Mouse (Mus musculus) cerebellum, postnatal 36 days (tissue): ENCODE data around the gene Trim69.

Source experiments
- DNase-seq, 2 experiments: peaks; one replicate each; pipeline ENCODE4 v3.0.0; 2021 to 2022; ENCODE audit warnings: mixed read lengths in 2 of 2

Gene Trim69

GRCm38 (mm10) chr2:122160680-122161079 lies at the start of gene Trim69:
Trim69 (plus strand) TSS chr2:122160700.
- DNase-seq = peak; percentile 78 to 82

- no peak for DNase-seq
These were observed 43.6 kb upstream of the Trim69 start for GRCm38 (mm10) chr2:122116888-122117287.

DNA sequence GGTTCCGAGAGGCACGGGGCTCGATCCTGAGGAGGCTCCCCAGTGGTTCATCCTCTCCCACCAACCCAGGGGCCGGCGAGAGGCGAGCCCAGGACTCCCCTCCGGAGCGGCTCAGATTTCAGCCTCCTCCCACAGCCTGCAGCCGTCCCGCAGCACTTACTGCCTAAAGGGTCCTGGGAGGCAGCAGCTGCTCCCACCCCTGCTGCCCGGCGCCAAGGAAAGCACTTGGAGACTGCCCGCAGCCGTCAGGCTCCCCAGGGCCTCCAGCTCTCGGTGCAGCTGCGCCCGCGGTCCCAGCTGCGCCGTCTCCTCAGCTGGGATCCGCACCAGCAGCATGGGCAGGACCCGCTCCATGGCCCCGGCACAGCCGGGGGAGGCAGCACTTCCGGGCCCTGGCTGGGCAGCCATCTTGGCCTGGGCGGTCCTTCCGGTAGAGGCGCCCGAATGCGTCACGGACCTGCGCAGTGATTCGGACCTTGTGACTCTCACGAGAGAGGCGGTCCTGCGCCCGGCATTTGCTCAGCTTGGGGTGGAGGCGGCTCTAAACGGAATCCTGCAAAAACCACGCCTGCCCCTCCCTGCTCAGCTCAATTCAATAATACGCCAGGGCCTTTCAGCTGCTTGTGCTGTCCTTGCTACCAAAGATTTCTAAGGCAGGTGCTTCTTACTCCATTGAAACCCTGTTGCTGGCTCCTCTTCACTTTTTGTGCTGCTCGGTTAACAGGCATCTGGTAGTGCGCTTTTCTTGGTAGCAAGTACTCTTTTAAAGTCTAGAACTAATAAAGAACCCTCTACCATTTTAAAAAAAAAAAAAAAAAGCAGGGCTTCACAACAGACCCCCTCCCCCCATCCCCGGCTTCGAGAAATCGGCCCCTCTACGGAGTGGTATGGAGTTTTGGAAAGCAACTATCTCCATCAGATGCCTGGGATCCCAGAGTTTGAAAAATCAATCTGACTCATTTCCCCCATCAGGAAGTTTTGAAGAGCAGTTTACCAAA lies 42.2 kb upstream of the Trim69 start, which contains the start of gene Spg11:
Gene Spg11, minus strand, starts transcription at position 426 of the 998 bp plus-strand sequence.
- peak; percentile 97 for DNase-seq

- no peak for DNase-seq
These were observed 34.6 kb upstream of the Trim69 start for GRCm38 (mm10) chr2:122125680-122126572.

DNA sequence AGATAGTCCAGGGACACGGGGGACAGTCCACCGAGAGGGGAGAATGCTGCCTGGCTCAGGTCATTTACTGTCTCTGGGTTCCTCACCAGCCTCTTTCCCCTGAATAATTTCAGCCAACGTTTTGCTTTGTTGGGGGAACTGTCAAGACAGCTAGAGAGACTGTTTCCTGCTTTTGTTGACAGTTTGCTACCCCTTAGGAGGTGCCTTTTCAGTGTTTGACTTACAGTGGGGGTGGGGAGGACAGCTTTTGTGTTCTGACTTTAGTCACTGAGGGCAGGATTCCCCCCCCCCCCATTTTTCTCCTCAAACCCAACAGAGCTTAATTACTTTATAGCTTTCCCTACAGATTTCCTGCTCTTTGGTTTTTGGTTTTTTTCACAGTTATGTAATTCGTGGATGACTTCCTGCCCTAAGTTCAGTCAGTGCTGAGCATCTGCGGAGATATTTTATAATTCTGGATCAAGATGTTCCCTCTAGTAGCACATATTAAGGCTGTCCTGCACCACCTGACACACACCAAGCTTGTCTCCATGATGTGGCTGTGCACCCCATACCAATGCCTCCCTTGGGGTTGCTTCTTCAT lies 33.6 kb upstream of the Trim69 start:
- no peak for DNase-seq

- no peak for DNase-seq
These were observed 32.9 kb upstream of the Trim69 start for GRCm38 (mm10) chr2:122127635-122128034.

DNA sequence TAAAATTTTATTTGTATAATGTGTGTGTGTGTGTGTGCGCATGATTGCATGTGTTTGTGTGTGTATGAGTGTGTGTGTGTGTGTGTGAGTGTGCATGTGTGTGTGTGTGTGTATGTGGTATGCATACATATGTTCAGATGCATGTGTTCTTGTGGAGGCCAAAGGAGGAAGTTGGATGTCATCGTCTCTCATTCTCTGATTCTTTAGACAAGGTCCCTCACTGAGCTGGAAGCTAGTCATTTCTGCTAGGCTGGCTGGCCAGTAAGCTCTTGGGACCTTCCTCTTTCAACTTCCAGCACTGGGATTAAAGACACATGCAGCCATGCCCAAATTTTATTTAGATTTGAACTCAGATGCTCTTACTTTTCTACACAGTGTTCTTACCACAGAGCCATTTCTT lies 28.4 kb upstream of the Trim69 start:
- DNase-seq = no peak

GRCm38 (mm10) chr2:122132618-122133017 lies 27.9 kb upstream of the Trim69 start:
- no peak for DNase-seq

DNA sequence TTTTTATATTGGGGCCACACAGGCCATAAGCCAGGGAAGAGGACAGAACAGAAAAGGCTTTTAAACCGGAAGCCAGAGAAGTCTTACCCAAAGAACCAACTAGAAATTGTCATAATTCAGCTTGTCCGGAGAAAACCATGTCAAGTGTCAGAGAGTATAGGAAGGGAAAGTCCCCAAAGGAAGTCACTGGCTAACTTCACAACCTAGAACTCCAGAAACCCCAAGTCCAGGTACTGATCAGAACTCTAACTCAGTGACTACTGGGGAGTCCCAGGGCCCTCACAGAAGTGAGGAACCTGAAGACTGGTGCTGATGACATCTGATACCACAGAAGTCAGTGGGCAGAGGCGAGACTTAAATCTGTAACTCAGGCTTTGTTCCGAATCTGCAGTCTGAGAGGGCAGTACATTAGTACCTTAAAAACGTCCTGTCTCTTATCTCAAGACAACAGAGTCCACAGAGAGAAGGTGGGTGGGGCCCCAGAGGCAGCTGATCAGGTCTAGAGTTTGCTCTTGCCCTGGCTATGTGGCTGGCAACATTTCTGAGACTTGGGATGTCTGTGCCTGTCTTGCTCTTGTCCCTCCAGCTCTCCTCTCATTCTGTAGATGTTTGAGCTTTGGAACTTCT lies 22.5 kb upstream of the Trim69 start:
- DNase-seq = no peak

- no peak for DNase-seq
These were observed 19.7 kb upstream of the Trim69 start for GRCm38 (mm10) chr2:122140815-122141214.

DNA sequence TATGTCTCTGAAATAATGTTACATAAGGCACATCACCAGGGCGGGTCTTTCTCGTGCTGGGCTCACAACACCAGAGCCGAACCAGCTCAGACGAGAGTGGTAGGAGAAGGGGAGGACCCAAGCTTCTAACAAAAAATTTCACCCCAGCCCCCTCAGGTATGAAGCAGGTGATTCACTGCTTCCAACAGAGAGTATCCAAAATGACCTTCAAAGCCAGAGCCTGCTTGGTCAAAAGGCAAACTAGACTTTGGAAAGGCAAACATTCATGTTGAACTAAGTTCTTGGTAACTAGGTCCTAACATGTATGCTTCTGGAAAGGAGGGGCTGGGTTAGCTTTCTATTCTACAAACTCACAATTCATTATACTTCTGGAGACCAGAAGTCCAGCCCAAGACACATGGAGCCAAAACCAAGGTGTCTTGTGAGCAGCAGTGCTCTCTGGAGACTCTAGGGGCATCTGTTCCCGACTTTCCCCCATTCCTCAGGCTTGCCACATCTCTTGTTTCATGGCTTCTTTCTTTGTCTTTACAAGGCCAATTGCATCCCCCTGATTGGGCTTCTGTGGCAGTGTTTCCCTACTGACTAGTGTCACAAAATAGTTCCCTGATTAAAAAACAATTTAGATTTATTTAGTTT lies 19.1 kb upstream of the Trim69 start:
- no peak for DNase-seq

- DNase-seq = no peak
These were observed 17.4 kb upstream of the Trim69 start for GRCm38 (mm10) chr2:122143111-122143510.

DNA sequence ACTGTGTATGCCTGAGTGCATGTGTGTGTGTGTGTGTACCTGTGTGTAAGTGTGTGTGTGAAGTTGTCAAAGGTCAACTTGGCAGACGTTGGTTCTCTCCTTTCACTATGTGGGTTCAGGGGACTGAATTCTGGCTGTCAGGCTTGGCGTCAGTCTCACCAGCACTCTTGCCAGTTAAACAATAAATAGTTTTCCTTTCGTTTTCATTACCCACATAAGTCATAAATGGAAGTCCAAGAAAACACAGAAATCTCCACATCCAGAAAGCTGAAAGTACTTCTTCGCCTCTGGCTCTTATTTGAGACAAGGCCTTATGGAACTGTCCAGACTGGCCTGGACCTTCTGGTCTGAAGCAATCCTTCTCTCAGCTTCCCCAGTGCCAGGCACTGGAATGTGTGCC lies 14.7 kb upstream of the Trim69 start:
- DNase-seq = no peak

DNA sequence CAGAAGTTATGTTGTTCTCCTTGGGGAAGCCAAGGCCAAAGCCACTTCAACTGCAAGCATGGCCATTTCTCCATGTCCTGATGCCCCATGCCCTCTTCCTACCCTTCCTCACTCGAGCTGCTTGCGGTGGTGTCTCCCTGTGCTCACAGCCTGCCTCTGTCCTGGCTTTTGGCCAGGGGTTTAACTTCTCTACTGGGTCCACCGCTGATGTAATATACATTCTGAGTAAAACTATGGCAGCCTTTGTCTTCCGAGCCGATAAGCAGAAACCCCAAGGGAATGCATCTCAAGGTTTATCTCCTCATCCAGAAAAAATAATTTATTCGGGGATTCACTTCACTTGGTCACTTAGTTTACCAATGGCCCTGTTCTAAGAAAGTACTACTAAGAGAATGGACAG lies 13.8 kb upstream of the Trim69 start:
- DNase-seq = no peak

DNA sequence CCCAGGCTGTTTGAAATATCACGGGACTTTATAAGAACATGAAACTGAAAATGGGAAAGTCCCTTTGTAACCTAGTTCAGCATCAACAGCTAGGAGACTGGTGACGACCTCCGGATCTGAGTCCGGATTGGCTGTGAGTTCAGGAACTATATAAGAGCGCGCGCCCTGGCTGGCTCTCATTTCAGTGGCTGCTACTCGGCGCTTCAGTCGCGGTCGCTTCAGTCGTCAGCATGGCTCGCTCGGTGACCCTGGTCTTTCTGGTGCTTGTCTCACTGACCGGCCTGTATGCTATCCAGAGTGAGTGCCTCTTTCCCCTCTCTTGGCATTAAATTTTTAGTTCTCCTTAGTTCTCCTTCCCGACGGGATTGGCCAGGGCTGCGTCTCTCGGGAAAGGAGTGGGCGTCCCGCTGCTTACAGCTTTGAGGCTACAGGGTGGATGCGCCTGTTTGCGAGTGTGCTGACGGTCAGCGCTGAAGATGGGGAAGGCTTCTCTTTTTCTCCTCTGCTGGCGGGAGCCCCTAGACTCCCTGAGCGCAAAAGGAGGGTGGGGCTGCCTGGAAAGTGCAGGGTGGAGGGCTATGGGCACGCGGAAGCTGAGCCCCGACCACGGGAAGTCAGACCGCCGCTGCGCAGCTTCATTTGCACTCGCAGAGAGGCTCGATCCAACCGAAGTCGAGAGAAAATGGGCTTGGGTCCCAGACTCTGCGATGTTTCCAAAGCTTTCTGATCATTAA lies 12.8 kb upstream of the Trim69 start, which contains the start of gene B2m:
Gene B2m, plus strand, starts transcription at position 179 of the 734 bp plus-strand sequence.
- peak; percentile 85 to 90 for DNase-seq

DNA sequence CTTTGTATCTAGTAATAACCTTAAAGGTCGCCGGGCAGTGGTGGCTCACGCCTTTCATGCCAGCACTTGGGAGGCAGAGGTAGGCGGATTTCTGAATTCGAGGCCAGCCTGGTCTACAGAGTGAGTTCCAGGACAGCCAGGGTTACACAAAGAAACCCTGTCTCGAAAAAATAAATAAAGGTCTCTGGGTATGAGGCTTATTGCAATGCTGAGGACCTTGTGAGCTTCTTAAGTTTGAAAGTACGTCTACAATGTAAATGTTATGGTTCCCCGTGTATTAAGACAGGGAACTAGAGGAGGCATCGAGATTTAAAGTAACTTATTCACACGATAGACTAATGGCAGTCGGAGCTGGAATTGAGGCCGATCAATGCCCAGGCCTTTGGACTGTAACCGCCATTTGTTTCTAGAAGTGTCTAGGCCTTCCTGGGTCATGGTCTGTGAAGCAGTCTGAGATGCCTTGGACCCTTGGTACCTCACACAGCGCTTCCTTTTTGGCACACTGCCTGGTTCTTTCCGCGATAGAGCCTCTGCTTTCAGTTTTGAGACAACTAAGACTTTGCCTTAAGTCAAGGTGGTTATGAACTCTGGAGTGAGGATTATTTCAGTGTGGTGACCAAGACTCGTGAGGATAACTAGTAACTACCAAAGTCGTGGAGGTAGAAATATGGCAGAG lies 12.1 kb upstream of the Trim69 start:
- peak; percentile 9 to 10 for DNase-seq

DNA sequence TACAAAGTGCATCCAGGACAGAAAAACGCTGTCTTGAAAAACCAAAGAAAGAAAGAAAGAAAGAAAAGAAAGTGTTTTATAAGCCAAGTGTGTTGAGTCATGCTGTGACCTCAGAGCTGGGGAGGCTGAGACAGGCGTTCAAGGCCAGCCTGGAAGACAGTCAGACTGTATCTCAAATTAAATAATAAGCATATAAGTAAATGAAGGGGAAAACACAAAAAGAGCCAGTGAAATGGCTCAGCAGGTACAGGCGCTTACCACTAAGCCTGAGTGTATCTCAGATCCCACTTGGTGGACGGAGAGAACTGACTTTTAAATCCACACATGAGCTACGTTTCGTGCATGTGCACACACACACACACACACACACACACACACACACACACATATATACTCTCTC lies 11.2 kb upstream of the Trim69 start:
- no peak for DNase-seq

DNA sequence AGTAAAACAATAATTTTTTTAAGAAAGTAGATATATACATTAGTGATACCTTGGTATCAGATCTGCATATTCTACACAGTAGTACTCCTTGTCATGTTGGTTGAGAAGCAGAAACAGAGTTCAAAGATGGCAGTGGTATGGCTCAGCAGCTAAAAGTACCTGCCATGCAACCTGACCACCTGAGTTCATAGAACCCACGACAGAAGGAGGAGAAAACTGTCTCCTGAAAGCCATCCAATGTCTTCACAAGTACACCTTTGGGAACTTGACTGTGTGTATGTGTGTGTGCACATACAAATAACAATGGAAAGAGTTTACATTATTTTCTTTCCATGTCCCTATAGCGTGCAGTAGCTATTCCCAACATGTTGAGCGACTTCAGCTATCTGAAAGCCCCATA lies 10.8 kb upstream of the Trim69 start:
- no peak for DNase-seq

DNA sequence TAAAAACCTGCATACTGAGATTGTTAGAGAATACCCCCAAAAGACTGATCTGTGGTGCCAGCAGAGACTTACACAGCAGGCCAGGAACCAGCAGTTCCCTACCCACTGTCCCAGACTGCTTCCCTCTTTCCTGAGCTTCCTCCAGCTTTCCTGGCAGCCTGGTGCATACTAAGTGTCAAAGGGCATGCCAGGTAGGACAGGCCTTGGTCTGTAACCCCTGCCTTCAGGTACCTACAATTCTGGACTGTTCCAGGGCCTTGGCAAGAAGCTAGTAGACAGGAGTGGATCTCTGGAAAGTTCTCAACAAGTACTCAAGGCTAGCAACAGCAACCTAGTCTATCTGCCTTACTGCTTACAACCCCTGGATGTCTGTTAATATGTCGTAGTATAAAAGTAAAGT lies 9.3 kb upstream of the Trim69 start:
- no peak for DNase-seq

- no peak for DNase-seq
These were observed 7.7 kb upstream of the Trim69 start for GRCm38 (mm10) chr2:122152850-122153249.
